Mouse (Mus musculus): ENCODE measurements at regions not wholly inside any gene's neighbourhood (a gene's known extent, or its start where the extent isn't known, plus 50 kb on each side); places are given as distances from the start of the nearest gene placed in this dataset.
A peak's percentile ranks its signal among the peaks of the same experiment; 100 is the strongest.
"Not testable (repeated sequence)": the region's sequence is repeated elsewhere in the genome, so short reads cannot be mapped to it uniquely, and the experiment has no call there.

DNA sequence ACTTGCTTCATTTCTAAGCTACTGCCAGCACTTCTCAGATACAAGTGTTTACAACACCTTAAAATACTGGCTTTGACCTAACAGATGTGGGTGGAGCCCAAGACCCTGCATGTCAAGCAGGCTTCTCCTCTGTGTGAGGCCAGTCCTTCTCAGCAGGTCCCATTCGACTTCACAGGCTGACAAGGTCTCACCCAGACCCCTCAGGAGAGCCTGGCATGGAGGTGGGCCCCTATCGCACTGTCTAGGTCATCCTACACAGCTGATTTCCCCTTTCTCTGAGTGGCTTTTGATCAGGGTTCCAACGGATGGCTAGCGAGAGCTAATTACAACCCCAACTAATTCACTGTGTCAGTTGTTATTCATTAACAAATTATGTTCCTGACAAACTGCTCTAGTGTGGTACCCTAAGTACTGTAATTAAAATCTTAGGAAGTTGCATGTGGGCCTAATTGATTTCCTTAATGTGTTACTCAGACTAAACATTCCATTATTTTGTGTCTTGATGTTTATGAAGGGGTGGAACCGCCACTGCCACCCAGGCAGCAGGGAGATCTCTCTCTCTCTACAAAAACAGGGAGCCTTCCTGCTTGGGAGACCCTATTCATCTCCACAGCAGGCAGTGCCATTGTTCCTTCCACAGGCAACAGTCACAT, 73.4 kb upstream of the Rad23b start:
- DNase-seq (ENCODE audit: low read depth in 2 of 2, low spot score in 2 of 2), result no peak

DNA sequence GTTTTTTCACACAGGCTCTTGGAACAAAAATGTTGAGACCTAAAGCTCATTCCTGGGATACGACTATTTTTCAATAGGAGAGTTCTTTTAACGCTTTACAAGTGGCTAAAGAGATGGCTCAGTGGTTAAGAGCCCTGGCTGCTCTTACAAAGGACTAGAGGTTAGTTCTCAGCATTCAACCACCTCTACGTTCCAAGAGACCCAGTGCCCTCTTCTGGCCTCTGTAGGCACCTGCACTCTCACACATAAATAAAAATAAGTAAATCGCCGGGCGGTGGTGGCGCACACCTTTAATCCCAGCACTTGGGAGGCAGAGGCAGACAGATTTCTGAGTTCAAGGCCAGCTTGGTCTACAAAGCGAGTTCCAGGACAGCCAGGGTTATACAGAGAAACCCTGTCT, 70.5 kb upstream of the Rad23b start:
- DNase-seq (ENCODE audit: low read depth in 2 of 2, low spot score in 2 of 2), result not testable (repeated sequence)

DNA sequence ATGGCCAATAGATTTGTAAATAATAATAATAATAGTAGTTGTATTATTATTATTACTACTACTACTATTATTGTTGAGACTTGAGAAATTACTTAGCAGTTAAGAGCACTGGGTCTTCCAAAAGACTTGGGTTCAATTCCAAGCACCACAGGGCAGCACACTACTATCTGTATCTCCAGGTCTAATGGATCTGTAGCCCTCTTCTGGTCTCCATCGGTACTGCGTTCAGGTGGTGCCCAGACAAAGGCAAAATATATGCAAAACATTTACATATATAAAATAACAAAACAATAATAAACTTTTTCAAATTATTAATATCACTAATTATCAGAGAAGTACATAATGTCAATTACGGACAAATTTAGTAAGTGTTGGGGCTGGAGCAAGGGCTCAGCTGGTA, 69.1 kb upstream of the Rad23b start:
- DNase-seq (ENCODE audit: low read depth in 2 of 2, low spot score in 2 of 2), result peak; percentile 24 to 45

DNA sequence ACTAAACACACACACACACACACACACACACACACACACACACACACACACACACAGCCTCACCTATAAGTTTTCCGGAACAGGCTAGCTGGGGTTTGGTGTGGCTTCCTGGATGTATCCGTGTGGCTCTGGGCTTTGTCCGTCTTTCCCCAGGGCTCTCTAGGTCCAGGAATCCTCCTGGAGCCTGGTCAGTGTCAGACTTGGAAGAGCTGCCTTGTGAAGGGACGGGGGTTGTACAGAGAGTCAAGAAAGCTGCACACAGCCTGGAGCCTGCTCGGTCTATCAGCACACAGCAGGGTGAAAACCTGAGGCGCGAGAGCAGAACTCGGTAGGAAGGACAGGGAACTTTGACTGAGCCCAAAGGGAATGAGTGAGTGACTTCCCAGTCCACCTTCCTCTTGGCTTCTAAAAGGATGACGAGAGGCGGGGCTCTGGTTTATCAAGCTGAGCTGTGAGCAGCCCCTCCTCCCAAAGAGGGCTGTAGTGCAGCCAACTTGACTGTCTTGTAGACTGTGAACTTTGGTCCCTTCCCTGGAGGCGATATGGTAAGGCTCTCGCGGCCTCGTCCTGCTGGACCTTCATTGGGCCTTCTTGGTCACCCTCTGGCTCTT, 68.3 kb upstream of the Rad23b start:
- DNase-seq (ENCODE audit: low read depth in 2 of 2, low spot score in 2 of 2), result no peak

DNA sequence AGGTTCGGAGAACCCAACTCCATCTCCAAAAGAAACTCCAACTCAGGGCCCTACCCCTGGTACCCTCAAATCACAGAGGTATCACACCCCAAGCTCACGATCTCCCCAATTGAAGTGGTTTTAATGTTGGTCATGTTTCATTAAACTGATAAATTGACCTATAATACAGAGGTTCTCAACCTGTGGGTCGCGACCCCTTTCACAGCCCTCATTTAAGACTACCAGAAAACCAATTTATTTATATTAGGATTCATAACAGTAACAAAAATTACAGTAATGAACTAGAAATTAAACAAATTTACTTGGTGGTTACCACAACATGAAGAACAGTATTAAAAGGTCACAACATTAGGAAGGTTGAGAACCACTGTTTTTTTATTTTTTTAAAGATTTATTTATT, 67.4 kb upstream of the Rad23b start:
- no peak for DNase-seq (ENCODE audit: low read depth in 2 of 2, low spot score in 2 of 2)

DNA sequence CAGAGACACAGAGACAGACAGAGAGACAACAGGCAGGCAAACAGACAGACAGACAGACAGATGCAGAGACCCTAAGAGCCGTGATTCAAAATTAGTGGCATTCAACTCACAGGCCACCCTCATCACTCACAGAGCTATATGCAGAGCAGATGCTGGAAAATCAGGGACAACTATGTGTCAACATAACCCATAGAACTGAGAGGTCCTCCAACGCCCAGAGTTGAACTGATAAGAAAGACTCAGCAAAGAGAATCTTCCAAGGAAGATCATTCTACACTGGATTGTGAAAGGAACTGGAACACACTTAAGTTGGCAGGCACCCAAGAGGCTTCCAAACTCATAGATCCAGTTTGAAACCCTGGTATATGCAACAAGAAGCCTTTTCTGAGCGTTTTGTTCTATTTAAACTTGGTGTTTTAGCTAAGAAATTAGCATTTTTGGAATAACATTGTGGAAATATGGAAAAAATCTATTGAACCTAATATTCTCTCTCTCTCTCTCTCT, 65.1 kb upstream of the Rad23b start:
- DNase-seq (ENCODE audit: low read depth in 2 of 2, low spot score in 2 of 2), result no peak

DNA sequence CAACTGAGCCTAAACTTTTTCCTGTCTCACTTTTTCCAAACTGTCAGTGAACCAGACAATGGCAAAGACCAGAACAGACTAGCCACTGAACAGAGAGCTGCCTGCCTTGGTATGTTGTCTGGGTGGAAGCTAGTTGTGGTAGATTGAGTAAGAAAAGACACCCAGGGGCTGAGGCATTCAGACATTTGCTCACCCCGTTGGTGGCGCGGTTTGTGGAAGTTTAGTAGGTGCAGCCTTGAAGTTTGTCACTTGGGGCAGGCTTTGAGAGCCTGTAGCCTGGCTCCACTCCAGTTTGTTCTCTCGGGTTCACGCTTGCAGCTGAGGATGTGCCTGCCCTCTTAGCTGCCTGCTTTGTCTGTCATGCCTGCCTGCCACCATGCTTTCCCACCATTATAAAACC, 64.2 kb upstream of the Rad23b start:
- DNase-seq (ENCODE audit: low read depth in 2 of 2, low spot score in 2 of 2), result no peak

DNA sequence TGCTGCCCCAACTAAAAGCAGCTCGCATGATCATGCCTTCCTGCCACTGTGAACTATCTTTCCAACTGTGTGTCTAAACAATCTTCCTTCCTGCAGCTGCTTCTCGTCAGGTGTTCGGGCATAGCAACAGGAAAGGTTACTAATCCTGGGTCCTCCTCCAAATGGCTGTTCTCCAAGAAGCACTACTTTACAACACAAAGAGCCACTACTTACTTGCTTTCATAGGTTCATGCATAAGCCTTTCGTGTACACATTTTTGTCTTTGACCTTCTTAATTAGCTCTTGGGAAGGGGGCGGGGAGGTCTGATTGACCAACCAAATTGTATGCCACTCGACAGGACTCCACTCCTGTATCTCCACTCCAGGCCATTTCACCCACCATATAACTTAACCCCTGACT, 61.4 kb upstream of the Rad23b start:
- no peak for DNase-seq (ENCODE audit: low read depth in 2 of 2, low spot score in 2 of 2)

DNA sequence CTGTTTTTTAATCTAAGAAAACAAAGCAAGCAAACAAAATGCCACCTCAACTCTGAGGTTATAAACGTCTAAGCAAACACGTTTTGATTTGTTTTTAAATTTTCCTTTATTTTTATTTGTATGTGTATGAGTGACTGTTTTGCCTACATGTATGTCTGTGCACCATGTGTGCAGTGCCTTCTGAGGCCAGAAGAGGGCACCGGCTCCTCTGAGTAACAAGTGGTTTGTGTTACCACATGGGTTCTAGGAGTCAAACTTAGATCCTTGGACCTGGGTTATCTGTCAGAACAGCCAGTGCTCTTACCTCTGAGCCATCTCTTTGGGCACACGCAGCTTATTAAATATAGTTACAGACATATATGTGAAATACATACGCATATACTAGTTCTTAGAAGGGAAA, 57.6 kb upstream of the Rad23b start:
- peak; percentile 10 to 20 for DNase-seq (ENCODE audit: low read depth in 2 of 2, low spot score in 2 of 2)

DNA sequence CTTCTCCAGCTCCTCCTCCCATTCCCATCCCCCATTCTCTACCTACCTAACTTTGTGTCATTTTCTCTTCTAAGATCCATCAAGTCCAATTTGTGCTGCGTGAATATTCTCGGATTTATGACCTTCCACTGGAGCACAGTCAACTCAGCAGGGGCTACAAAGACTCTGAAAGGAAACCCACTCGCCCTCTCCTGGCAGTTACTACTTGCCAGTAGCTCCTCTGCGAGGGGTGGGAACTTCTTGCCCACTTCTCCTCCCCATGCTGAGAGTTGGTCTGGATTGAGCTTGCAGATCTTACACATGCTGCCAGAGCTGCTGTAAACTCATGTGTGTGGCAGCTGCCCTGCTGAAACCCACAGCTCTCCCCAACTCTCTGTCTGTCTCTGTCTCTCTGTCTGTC, 57.1 kb upstream of the Rad23b start:
- no peak for DNase-seq (ENCODE audit: low read depth in 2 of 2, low spot score in 2 of 2)

DNA sequence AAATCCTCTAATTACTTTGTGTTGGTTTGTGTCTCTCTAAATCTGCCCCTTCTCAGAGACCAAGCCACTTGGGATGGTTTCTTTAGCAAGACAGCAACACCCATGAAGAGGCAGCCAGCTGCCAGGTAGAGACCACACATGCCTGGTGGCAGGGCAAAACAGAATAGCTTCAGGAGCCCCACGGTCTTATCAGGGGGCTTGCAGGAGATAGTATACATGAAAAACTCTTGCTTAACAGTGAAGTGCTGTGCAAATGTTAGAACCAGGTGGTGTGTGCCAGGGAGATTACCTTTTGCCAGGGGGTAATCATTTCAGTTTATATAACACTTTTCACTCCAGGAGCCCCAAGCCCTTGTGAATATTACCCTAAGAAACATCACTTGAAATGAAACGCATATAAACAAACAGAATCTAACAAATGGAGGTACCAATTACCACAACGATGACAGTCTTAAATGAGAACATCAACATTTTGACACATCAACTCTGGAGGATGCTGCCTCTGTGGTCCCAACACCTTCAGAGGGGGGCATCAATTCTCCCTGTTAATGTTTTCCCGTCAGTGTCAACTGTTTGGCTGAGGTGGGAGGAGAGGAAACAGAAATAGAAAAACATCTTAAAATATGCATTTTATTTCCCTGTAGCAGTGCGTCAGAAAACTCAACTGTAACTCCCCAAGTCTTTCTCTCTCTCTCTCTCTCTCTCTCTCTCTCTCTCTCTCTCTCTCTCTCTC, 56.3 kb upstream of the Rad23b start:
- no peak for DNase-seq (ENCODE audit: low read depth in 2 of 2, low spot score in 2 of 2)

DNA sequence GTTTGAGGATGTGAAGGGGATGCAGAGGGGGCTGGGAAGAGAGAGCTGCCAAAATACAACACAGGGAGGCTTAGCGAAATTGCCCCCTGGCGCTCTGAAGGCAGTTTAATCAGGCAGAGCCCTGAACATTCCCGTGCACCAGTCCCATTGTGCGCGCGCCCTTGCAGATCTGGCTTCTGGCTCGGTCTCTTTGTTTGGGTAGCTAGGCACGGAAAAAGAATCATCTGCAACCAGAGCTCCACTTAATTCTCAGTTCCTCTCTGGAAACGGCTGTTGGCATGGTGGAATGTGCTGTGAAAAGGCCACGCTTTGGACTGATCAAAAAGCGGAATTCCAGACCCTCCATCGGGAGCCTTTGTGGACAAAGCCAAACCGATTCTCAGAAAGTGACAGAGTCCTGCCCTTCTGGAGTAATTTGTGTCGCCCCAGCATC, 55.6 kb upstream of the Rad23b start:
- no peak for DNase-seq (ENCODE audit: low read depth in 2 of 2, low spot score in 2 of 2)

DNA sequence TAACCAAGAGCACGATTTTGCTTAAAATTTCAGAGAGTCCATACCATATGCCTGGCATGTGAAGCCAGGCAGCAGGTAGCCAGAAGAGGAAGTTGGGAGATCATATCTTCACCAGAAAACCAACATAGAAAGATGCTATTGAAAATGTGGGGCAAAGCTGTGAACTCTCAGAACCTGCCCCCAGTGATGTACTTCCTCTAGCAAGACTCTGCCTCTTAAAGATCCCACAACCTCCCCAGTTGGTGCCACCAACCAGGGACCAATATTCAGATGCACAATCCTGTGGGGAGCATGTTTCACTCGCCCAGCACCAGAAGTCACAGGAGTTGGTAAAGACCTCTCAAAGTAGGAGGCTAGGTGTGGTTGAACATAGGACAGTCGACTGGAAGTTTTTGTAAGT, 52.0 kb upstream of the Rad23b start:
- no peak for DNase-seq (ENCODE audit: low read depth in 2 of 2, low spot score in 2 of 2)

Measured in CD8-positive naive resting alpha-beta T cell, adult 2 months (primary cell).